Mouse (Mus musculus) cerebellum, postnatal 14 days (tissue): ENCODE results near the gene Tm9sf1.

ENCODE experiments used
- DNase-seq, 2 experiments: peaks; one replicate each; pipeline ENCODE4 v3.0.0; 2021; ENCODE audit warnings: mixed read lengths in 2 of 2

Tm9sf1 gene

DNA sequence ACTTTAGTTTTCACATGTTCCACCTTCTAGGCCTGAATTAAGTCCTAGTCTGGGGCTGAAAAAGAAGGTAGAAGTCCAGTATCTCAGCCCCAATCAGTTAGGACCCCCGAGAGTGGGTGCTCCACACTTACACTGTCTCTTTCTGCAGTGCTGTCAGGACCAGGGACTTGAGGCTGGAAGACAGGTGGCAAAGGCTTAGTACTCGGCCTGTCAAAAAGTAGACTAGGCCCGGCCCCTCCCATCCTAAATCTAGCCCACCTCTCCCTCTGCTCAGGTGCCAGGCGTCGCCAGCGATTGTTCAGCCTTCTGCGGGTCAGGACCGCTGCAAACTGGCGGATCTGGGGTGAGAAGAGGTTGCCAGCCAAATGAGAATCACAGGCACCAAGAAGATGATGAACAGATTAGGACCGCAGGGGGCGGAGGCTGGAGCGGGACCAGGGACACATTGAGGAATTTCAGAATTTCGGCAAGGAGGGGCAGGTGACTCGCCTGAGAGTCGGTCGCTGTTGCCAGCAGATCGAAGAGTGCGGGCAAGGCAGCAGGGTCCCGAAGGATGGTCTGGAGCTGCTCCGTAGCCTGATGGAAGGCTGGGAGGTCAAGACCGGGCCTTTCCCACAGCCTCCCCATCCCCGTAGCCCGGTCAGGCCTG lies 8.6 kb downstream of the Tm9sf1 start:
- DNase-seq = peak; percentile 75 to 86

DNA sequence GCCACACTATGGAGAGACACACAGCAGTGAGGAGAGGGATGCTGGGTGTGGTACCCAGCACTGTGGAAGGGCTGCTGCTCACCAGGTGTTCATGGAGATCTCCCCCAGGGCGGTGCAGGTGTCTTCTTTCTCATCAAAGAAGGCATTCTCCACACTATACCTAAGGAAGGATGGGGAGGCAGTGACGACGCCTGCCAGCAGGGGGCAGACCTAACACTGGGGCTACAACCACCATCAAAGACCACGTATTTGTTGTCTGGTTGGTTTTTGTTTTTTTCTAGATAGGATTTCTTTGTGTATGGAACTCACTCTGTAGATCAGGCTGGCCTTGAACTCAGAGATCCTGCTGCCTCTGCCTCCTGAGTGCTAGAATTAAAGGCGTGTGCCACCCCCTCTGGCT lies 14.3 kb downstream of the Tm9sf1 start:
- DNase-seq = peak; percentile 37 to 68

DNA sequence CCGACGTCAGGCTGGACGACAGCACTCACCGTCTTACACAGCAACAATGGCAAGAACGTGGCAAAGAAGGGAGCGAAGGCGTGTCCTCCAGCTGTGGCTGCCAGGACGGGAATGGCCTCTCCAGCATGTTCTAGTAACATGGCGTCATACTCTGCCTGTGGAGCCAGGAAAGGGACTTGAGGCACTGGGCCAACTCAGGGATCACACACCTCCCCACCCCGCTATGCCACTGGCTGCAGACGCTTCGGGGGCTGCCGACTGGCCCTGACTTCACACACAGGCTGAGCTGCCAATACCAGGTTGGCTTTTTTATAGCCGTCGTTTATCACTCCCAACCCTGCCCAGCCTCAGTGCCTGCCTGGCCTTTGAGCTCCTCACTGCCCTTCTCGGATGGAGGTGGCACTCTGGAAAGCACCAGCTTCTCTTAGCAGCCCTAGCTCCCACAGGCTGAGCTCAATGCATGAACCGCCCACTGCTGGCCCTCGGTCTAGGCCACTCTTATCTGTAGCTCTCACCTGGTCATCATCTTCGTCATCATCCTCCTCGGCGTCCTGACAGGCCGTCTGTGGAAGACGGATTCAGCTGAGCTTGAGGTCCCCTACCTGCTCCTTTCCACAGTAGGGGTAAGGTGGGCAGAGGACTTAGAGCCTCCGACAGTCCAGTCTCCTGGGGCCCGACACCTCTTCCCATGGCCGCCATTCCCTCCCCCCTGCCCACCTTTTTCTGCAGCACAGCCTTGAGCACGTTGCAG lies 15.4 kb downstream of the Tm9sf1 start:
- no peak for DNase-seq

DNA sequence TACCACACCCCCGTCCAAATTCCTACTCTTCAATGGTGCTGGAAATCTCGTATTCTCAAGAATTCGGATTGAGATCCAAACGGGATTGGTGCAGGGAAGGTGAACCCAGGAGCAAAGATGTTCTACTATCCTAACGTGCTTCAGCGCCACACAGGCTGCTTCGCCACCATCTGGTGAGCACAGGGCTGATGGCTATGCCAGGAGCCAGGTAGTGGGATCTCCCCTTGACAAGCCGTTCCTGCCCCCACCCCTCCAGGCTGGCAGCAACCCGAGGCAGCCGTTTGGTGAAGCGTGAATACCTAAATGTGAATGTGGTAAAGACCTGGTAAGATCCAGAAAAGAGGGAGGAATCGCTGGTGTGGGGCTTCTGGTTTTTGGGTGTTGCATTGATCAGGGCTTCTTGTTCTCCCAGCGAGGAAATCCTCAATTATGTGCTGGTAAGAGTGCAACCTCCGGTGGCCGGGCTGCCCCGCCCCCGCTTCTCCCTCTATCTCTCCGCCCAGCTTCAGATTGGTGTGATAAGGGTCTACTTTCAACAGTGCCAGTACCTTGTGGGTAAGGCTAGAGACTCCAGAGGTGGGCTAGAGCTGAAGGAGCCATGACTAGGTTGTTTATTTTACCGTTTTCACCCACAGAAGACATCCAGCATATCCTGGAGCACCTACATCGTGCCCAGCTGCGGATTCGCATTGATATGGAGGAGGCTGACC lies 25.0 kb downstream of the Tm9sf1 start:
- DNase-seq = peak; percentile 70 to 81

DNA sequence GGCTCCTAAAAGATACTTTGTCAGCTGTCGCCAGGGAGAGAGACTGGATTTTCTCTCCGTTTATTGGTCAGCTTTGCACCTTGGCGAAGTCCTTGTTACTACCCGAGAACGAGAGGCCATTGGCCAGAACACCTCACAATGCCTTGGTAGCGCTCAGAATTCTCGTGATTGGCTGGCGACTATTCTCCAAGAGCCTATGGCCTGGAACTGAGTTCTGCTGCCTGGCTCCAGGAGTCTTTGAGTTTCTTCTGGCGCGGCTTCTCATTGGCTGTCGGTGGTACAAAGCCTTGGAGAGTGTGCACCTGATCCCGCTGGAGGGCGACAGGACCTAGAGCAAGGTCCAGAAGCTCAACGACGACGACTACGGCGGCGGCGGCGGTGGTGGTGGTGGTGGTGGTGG lies 25.8 kb downstream of the Tm9sf1 start, which contains the start of gene Rec8:
Gene Rec8, plus strand, starts transcription at position 216 of the 400 bp plus-strand sequence.
- peak; percentile 72 to 78 for DNase-seq

DNA sequence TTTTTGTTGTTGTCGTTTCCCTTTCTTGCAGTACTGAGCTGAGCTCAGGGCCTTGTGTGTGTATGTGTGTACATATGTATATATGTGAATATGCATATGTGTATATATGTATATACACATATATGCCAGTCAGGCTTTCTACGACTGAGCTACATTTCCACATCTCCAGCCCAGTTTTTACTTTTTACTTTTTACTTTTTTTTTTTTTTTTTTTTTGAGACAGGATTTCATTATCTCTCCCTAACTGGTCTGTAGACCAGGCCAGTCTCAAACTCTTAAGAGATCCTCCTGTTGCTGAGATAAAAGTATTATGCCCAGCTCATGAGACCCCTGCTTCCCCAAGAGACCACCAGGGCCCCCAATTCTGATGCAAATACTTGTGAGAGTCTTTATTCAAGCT lies 26.8 kb downstream of the Tm9sf1 start:
- DNase-seq = no peak

DNA sequence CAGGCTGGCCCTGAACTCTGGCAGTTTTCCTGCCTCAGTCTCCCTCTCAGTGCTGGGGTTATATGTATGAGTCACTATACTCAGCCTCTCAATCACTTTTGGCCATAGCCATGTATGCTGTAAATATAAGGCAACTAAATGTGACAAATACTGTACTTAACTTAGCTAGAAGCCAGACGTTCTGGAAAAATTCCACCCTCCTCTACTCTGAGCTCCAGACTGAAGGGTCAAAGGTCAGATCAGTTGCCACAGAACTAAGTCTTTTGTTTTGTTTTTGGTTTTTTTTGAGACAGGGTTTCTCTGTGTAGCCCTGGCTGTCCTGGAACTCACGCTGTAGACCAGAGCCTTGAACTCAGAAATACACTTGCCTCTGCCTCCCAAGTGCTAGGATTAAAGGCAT lies 27.7 kb downstream of the Tm9sf1 start:
- no peak for DNase-seq

DNA sequence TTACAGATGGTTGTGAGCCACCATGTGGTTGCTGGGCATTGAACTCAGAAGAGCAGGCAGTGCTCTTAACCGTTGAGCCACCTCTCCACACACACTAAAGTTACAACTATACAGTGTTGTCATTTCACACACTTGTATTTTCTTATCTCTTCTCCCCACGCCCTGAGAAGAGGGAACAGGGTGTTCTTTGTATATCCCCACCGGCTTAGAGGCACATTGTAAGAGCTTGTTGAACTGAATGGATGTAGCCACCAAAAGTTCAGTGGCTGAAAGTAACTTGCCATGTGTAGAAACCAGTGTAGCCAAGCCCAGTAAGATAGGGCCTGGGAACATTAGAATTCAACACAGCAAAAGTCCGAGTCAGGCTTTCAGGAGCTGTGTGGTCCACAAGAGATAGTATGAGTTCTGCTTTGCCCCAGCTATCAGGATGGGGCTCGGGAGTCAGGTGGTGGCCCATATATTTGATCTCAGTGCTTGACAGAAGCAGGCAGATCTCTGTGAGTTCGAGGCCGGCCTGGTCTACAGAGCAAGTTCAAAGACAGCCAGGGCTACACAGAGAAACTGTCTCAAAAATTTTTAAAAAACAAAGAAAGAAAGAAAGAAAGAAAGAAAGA lies 28.9 kb downstream of the Tm9sf1 start:
- DNase-seq = no peak

DNA sequence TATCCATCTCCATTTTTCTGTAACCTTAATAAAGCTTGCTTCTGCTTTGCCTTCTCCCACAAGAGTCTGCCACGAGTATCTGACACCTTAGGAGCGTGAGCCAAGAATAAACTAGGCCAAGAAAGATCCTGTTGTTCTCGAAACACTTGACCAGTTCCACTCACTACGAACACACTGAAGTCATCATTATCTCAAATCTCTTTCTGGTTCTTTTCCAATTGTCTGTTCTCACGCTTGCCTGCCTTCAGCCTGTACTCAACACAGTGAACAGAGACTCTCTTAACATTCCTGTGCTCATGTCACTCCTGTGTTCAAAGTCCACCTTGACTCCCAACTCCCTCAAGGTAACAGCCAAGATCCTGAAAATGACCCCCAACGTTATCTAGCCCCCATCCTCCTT lies 30.3 kb downstream of the Tm9sf1 start:
- no peak for DNase-seq

DNA sequence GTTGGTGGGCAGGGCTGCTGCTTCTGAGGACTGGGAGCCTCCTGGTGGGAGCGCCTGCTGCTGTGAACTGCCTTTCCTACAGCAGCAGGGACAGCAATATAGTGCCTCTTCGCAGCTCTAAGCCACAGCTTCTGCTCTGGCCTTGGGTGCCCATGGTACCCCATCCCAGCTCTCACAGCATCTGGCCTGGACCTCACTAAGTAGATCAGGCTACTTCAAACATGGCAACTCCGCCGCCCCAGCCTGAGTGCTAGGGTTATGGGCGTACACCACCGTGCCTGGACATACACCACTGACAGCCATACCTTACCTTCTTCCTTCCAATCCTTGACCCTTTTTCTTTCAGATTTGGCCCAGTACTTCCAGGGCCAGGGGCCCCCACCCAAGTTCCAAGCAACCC lies 35.3 kb downstream of the Tm9sf1 start:
- no peak for DNase-seq

DNA sequence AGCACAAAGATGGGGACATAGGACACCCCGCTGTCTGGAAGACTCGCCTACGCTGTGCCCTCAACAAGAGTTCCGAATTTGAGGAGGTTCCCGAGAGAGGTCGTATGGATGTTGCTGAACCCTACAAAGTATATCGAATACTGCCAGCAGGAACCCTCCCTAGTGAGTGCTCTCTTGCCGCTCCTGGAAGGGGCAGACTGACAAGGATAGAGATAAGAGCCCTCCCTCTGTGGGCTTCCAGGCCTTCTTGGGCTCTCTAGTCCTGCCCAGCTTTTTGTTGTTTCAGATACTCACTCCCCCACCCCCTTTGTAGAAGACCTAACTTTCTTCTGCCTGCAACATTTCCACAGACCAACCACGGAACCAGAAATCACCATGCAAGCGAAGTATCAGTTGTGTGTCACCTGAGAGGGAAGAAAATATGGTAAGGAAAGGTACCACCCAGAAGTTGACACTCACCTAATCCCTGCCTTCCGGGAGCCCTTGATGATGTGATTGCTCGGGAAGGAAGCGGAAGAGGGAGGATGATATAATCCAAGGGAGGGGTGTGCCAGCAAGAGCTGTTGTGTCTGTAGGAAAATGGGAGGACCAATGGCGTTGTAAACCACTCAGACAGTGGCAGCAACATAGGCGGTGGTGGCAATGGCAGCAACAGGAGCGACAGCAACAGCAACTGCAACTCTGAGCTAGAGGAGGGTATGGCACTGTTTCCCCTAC lies 37.7 kb downstream of the Tm9sf1 start:
- DNase-seq = no peak

DNA sequence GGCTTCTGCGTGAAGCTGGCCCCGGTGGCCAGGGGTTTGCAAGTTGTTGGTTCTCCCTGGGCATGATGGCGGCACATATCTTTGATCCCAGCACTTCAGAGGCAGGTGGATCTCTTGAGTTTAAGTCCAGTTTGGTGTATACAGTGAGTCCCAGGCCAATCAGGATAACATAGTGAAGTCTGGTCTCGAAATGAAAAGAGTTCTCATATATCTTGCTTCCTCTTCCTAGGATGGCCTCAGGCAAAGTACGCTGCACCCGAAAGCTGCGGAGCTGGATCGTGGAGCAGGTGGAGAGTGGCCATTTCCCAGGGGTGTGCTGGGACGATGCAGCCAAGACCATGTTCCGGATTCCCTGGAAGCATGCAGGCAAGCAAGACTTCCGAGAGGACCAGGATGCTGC lies 38.8 kb downstream of the Tm9sf1 start:
- DNase-seq = no peak

DNA sequence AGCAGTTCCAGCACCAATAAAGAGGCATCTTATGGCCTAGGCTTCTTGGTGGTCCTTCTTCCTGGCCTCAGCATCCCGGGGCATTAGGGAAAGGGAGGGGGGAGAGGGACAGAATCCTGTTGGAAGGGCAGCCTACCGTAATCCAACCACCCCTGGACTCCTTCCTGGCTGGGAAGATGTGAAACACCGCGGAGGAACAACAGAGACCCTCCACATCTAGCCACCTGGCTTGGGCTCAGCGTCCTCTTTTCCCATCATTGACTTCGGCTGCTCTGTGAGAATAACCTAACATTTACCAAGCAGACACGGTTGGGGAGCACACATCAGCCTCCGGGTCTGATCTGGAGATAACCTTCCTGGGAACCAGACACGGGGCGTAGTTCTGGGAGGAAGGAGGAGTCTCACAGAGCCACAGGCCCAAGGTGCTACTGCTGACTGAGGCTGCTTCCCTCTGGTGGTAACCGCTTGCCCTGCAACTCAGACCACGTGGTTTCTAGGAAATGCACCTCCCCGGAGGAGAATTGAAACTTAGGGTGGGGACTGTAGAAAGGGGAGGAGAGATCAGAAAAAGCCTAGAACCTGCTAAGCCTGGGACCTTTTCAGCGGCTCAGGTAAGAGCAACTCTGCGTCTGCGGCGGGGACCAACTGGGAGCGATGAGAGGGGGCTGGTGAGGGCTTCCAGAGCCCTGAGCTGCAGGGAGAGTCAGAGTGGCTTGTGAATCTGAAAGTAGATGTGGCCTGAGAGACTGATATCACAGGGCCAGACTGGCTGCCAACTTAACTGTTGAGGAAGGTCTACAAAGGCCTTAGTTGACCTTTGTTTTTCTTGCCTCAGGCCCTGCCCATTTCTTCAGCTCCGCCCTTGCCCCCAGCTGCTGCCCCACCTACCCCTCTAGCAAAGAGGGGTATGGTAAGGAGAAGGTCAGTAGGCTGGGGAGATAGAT lies 39.7 kb downstream of the Tm9sf1 start:
- DNase-seq = peak; percentile 90 to 93

DNA sequence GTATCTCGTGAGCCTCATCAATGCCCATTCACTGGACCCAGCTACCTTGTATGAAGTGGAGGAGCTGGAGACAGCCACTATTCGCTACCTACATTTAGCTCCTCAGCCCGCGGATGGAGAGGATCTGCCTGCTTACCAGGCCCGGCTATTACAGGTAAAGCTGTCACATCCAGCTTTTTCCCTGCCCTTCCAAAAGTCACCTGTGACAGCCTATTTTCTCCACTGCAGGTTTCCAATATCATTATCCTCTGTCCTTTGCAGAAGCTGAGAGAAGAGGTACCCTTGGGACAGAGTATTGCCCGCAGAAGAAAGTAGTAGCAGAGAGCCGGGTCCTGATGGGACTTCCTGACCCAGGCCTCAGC lies 40.4 kb downstream of the Tm9sf1 start, which contains the start of gene Irf9:
Gene Irf9, plus strand, starts transcription at position 301 of the 362 bp plus-strand sequence.
- no peak for DNase-seq

DNA sequence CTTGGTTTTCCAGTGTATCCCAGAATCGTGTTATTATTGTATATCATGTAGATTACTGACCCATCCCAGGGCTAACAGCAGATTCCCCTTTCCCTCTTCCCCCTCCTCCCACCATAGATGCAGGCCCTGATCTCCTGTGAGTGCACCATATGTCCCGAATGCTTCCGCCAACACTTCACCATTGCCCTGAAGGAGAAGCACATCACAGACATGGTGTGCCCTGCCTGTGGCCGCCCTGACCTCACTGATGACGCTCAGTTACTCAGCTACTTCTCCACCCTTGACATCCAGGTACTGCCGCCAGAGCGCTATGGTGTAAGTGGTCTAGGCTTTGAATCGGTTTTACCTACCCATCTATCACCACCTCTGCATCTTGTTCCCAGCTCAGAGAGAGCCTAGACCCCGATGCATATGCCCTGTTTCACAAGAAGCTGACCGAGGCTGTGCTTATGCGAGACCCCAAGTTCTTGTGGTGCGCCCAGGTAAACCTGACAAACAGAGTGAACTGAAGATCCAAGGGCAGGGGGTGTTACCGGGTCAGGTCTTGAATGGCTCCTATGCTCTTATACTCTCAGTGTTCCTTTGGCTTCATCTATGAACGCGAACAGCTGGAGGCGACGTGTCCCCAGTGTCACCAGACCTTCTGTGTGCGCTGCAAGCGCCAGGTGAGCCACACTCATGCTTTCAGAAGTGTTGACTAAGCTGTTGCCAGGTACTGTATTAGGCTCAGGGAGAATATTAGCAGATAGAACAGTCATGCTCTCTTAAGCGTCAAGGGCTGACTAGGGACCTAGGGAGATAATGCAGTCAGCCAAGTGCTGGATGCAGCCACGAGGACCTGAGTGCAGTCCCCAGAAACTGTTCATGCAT lies 44.9 kb downstream of the Tm9sf1 start:
- no peak for DNase-seq

DNA sequence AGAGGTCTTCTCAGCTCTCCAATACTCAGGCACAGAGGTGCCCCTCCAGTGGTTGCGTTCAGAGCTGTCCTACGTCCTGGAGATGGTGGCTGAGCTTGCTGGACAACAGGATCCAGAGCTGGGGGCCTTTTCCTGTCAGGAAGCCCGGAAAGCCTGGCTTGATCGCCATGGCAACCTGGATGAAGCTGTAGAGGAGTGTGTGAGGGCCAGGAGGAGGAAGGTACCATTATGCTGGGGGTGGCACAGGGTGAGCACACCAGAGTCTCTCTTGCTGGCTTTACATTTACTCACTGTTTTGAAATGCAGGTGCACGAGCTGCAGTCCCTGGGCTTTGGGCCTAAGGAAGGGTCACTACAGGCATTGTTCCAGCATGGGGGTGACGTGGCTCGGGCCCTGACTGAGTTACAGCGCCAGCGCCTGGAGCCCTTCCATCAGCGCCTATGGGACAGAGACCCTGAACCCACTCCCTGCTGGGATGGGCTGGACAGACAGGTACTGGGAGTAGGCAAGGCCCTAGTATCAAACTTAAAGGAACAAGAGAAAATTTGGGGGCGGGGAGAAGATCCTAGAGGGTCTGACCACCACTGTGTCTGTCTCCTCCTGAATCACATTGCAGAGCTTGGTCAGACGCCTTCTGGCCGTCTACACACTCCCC lies 47.4 kb downstream of the Tm9sf1 start:
- DNase-seq = peak; percentile 52 to 68

DNA sequence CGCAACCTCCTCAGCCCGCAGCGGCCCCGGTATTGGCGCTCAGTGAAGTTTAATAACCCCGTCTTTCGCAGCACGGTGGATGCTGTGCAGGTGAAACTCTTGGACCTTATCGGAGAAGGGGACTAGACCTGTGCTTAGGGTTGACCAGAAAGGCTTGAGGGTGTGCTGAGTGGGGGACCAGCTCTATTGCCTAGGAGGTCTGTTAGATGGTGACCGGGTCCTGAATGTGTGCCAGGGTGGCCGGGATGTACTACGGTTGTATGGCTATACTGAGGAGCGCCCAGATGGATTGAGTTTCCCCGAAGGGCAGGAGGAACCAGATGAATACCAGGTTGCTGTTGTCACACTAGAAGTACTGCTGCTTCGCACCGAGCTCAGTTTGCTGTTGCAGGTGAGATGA lies 51.4 kb downstream of the Tm9sf1 start:
- peak; percentile 38 to 67 for DNase-seq

DNA sequence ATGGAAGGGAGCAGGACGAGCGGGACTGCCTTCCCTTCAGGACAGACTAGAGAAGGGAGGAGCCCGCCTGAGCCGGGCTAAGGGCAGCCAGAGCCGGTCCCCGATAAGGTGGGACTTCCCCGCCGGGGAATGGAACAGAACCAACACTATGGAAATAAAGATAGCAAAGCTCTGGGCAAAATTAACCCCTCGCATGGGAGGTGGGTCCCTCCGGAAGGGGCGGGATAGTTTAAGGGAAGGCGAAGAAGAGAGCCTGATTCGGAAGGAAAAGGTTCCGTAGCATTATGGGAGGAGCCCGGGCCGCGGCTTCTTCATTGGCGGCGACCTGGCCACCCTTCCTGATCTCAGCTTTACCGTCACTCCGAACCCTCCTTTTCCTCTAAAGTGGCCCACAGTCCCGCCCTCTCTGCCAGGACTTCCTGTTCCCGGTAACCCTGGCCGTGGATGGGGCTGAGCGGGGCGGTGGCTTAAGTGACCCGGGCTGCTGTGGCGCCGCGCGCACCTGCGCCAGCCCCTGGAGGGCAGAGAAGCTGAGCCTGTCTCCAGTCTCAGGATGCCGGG lies 52.2 kb downstream of the Tm9sf1 start, which contains the start of gene Rnf31:
Gene Rnf31, plus strand, starts transcription at position 378 of the 561 bp plus-strand sequence.
- peak; percentile 93 for DNase-seq

DNA sequence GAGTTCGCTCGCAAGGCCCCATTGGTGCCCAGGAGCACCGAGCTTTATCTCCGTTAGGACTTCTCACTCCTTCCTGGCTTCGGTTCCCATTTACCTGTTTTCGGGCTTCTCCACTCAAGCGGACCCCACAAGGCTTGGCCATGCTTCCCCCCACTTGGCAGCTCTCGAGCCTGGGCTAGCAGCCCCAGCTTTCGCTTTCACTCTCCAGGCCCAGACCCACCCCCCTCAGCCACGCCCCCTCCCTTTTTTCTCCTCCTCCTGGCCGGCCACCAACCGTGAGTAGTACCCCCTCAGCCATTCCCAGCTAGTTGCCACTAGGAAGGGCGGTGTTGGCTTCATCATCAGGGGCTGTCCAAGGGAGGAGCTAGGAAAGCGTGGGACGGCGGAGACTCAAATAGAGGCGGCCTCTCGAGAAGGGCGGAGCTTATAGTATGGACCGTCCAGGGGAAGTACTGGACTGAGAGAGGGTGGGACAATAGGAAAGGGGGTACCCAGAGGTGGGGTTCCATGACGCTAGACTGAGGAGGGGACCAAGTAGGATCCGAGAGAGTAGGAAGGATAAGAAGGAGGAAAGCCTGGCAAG lies 52.8 kb downstream of the Tm9sf1 start, which contains the start of gene Psme2:
Gene Psme2, minus strand, starts transcription at position 366 of the 583 bp plus-strand sequence.
- DNase-seq = peak; percentile 86 to 89
